Mouse (Mus musculus) left cerebral cortex, adult 11 months (tissue): ENCODE results near the gene Lrrc23.
"Not testable (repeated sequence)": the region's sequence is repeated elsewhere in the genome, so short reads cannot be mapped to it uniquely, and the experiment has no call there.

ENCODE experiments used
- DNase-seq: peaks from one replicate; pipeline ENCODE4 v3.0.0; 2022; ENCODE audit warnings: low spot score

Gene Lrrc23

GRCm38 (mm10) chr6:124807986-124808357 is 28.4 kb upstream of the Lrrc23 start:
- DNase-seq, result no peak

- no peak for DNase-seq
Measured at GRCm38 (mm10) chr6:124807366-124807765, 27.8 kb upstream of the Lrrc23 start.

- DNase-seq, result no peak
Measured at GRCm38 (mm10) chr6:124806446-124807140, 27.1 kb upstream of the Lrrc23 start.

GRCm38 (mm10) chr6:124805341-124806321 is 26.1 kb upstream of the Lrrc23 start:
- DNase-seq, result peak; percentile 96

- no peak for DNase-seq
Measured at GRCm38 (mm10) chr6:124804341-124804740, 24.8 kb upstream of the Lrrc23 start.

GRCm38 (mm10) chr6:124803691-124804090 is 24.2 kb upstream of the Lrrc23 start:
- DNase-seq, result not testable (repeated sequence)

- no peak for DNase-seq
Measured at GRCm38 (mm10) chr6:124803061-124803460, 23.5 kb upstream of the Lrrc23 start.

- not testable (repeated sequence) for DNase-seq
Measured at GRCm38 (mm10) chr6:124802400-124802799, 22.9 kb upstream of the Lrrc23 start.

- no peak for DNase-seq
Measured at GRCm38 (mm10) chr6:124796200-124796599, 16.7 kb upstream of the Lrrc23 start.

- no peak for DNase-seq
Measured at GRCm38 (mm10) chr6:124795781-124796180, 16.3 kb upstream of the Lrrc23 start.

GRCm38 (mm10) chr6:124791911-124792310 is 12.4 kb upstream of the Lrrc23 start:
- DNase-seq, result no peak

- DNase-seq, result no peak
Measured at GRCm38 (mm10) chr6:124790121-124790520, 10.6 kb upstream of the Lrrc23 start.

GRCm38 (mm10) chr6:124789519-124789918 is 10.0 kb upstream of the Lrrc23 start:
- DNase-seq, result no peak

- no peak for DNase-seq
Measured at GRCm38 (mm10) chr6:124787722-124788121, 8.2 kb upstream of the Lrrc23 start.

GRCm38 (mm10) chr6:124786756-124787420 is 7.4 kb upstream of the Lrrc23 start:
- DNase-seq, result no peak

- DNase-seq, result no peak
Measured at GRCm38 (mm10) chr6:124782436-124782835, 2.9 kb upstream of the Lrrc23 start.

GRCm38 (mm10) chr6:124780917-124781316 is 1.4 kb upstream of the Lrrc23 start:
- DNase-seq, result no peak

GRCm38 (mm10) chr6:124779984-124780416 is 473 bp upstream of the Lrrc23 start:
- no peak for DNase-seq

- DNase-seq, result no peak
Measured at GRCm38 (mm10) chr6:124770511-124770910, 9.0 kb downstream of the Lrrc23 start.

- DNase-seq, result no peak
Measured at GRCm38 (mm10) chr6:124770013-124770412, 9.5 kb downstream of the Lrrc23 start.

- peak; percentile 62 for DNase-seq
Measured at GRCm38 (mm10) chr6:124769101-124769765, 10.3 kb downstream of the Lrrc23 start, which contains the start of gene Eno2. Eno2 (minus strand) TSS chr6:124769673.

GRCm38 (mm10) chr6:124768704-124769044 is 10.9 kb downstream of the Lrrc23 start:
- no peak for DNase-seq
